Mouse (Mus musculus) yolk sac, embryonic 10.5 days (tissue): ENCODE measurements around the gene Nfatc4.

Source experiments
- DNase-seq: peaks from one replicate; pipeline ENCODE4 v3.0.0-alpha.2; 2017; ENCODE audit warnings: low spot score

The Nfatc4 gene

GRCm38 (mm10) chr14:55822991-55823762, at the start of gene Nfatc4:
TSS of gene Nfatc4 (plus strand) at chr14:55823144.
- peak; percentile 94 for DNase-seq

GRCm38 (mm10) chr14:55776711-55777110, 46.2 kb upstream of the Nfatc4 start:
- no peak for DNase-seq

GRCm38 (mm10) chr14:55777176-55777575, 45.8 kb upstream of the Nfatc4 start:
- DNase-seq: no peak

- DNase-seq: no peak
These were observed 45.1 kb upstream of the Nfatc4 start for GRCm38 (mm10) chr14:55777806-55778205.

DNA sequence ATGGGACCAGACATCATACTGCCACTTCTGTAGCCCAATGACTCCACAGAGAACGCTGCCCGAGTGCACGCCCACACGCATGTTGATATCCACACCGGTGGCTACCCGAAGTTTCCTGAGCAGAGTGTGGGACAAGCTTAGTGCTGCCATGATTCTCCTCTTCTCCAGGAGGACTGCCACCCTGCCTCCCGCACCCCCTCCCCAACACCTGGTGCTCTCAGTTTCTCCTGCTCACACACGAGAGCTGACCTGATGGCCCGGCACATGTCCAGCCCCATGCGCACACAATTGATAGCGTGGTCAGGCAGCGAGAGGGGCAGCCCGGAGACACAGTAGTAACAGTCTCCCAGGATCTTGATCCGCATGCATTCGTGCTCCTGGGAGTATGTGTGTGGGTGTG, 44.3 kb upstream of the Nfatc4 start:
- DNase-seq: no peak

DNA sequence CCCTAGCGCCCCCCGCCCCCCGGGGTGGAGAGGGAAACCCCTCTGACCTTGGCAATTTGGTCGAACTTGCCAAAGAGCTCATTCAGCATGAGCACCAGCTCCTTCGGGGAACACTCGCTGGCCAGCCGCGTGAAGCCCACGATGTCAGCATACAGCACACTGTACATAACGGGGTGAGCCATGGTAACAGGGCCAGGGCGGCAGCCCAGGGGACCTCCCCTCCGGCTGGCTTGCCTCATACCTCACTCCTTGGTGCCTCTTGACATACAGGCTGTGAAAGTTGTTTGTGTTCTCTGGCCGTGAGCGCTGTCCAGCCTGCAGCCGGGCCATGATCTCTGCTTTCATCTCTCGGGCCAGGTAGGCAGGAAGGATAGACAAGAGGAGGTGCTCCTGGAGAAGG, 43.3 kb upstream of the Nfatc4 start:
- DNase-seq: no peak

DNA sequence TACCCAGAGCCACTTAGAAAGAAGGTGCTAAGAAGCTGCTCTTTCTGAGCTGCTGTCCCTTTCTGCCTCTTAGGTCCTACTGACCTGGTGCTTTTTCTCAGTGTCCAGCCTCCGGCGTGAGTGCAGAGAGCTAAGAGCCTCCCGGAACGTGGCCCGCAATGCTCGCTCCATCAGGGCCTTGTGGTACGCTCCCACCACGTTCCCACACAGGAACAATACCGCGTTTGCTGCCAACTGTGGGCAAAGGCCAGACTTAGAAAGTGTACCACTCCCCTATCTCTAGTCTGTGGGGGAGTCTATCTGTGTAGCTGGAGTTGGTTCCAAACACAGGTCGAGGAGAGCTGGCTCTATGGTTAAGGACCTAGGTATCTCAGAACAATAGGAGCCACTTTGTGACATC, 42.2 kb upstream of the Nfatc4 start:
- DNase-seq: no peak

- DNase-seq: peak; percentile 62
These were observed 41.6 kb upstream of the Nfatc4 start for GRCm38 (mm10) chr14:55781310-55781709.

GRCm38 (mm10) chr14:55782361-55782960, 40.5 kb upstream of the Nfatc4 start:
- DNase-seq: no peak

- DNase-seq: no peak
These were observed 39.6 kb upstream of the Nfatc4 start for GRCm38 (mm10) chr14:55783171-55783957.

GRCm38 (mm10) chr14:55783958-55784235, 39.0 kb upstream of the Nfatc4 start, which contains the start of gene Adcy4:
TSS of gene Adcy4 (minus strand) at chr14:55784095.
- no peak for DNase-seq

DNA sequence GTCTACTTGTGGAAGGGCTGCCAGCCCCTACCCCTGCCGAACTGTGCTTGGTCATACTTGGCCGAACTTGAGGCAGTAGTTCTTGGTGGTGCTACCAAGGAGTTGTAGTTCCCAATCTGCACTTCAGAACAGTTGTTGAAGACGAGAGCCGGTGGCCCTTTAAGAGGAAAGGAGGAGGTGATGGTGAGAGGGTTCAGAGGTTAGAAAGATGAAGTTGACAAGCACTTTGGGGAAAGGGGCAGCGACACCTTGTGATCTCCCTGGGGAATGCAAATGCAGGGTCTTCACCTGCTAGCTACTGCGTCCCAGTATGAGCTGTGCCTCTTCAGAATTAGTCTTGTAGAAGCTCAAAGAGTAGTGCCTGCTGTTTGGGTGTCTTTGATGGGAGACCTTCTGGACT, 37.7 kb upstream of the Nfatc4 start:
- DNase-seq: peak; percentile 50

- no peak for DNase-seq
These were observed 35.2 kb upstream of the Nfatc4 start for GRCm38 (mm10) chr14:55787731-55788130.

- DNase-seq: peak; percentile 36
These were observed 34.5 kb upstream of the Nfatc4 start, which contains the start of gene Ripk3 for GRCm38 (mm10) chr14:55788256-55789050. TSS of gene Ripk3 (minus strand) at chr14:55788865.

DNA sequence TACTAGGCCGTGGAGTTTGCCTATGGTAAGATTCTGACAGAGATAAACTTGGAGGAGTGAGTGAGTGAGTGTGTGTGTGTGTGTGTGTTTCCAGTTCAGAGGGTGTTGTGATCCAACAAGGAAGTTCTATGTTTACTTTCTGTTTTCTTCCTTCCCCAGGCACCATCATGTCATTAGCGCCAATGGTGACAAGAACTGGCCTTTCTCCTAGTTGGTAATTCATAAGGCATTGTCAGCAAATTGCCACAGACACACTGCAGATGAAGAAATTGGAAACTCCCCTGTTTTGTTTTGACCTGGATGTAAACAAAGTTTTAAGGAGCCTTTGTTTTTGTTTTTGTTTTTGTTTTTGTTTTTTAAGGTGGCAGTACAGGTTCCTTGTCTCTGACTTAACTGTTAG, 29.5 kb upstream of the Nfatc4 start:
- DNase-seq: no peak

- DNase-seq: no peak
These were observed 29.0 kb upstream of the Nfatc4 start for GRCm38 (mm10) chr14:55793946-55794345.

DNA sequence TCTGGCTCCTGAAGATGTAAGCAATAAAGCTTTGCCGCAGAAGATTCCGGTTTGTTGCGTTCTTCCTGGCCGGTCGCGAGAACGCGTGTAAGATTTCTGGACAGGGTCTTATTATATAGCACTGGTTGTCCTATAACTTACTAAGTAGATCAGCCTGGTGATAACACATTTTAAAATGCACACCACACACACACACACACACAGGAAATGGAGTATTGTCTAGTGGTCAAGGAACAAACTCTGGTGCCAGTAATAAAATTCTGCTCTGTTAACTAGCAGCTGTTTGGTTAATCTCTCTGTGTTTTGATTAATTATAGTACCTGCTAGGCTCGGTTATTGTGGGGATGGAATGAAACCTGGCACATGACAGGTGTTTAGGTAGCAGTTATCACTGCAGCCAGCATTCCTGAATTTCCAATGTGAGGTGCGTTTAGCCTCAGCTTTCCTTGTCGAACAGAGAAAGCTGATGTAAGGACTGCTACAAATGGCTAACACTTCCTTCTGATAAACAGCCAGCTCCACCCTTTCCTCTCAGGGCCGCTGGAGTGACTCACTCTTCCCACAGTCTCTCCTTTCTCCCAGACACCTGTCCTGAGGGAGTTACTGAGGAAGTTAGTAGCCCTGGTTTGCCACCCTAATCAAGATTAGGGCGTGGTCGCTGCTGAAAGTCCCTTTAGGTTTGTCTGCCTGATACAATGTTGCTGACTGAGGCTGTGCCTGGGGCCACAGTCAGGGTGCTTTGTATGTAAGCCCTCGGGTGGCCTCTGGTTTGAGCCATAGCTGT, 27.4 kb upstream of the Nfatc4 start:
- no peak for DNase-seq

GRCm38 (mm10) chr14:55814885-55815284, 8.1 kb upstream of the Nfatc4 start:
- peak; percentile 49 for DNase-seq

- peak; percentile 42 for DNase-seq
These were observed 7.6 kb upstream of the Nfatc4 start for GRCm38 (mm10) chr14:55815310-55815751.

GRCm38 (mm10) chr14:55819845-55820405, 3.0 kb upstream of the Nfatc4 start:
- no peak for DNase-seq

DNA sequence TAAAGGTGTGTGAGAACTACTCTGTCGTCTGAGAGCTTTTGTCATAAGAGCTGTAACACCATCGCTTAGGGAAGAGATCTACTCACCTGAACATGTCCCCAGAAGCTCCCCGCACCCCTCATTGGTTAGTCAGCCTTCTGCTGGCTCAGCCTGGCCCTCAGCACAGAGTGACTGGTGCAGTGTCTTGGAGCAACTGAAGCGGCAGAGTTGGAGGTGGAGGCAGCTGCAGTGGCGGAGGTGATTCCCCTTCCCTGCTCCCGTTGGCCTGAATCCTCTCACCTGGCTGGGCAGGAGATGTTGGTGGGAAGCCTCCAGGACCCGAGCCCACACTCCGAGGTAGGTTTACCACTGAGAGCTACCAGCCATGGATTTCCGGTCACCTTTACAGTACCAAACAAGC, 2.4 kb upstream of the Nfatc4 start:
- no peak for DNase-seq
